Mouse (Mus musculus) neutrophil, adult 5-6 weeks (primary cell): ENCODE data around the gene Peg3. TPM values are rescaled to one million over a fixed set of nuclear protein-coding genes. Genes with fewer than 3 reads are reported as not detected.
"Not testable (repeated sequence)": the region's sequence is repeated elsewhere in the genome, so short reads cannot be mapped to it uniquely, and the experiment has no call there.

Experiments used
- ATAC-seq: fragments of 151-379, 151-347 bp; 2 replicates; pipeline ENCODE4 v1.8.0; 2017; ENCODE audit warnings: mild to moderate bottlenecking, moderate TSS enrichment; ENCODE audit not compliant: insufficient number of reproducible peaks, poor library complexity, low FRiP score, severe bottlenecking; ENCODE audit errors: extremely low read depth
- total RNA-seq: library from RNA; stranded (forward); fragments of 200-1000 nt; gene quantifications from 2 replicates; pipeline ENCODE4 v1.2.3, GENCODE M21; 2017

The Peg3 gene
- total RNA-seq: not detected in 2 replicates

GRCm38 (mm10) chr7:6730241-6730640 lies at the start of gene Peg3, which contains the start of gene Usp29:
TSS of gene Peg3 (minus strand) at chr7:6730431.
TSS of gene Usp29 (plus strand) at chr7:6730578.
- no peak for ATAC-seq

DNA sequence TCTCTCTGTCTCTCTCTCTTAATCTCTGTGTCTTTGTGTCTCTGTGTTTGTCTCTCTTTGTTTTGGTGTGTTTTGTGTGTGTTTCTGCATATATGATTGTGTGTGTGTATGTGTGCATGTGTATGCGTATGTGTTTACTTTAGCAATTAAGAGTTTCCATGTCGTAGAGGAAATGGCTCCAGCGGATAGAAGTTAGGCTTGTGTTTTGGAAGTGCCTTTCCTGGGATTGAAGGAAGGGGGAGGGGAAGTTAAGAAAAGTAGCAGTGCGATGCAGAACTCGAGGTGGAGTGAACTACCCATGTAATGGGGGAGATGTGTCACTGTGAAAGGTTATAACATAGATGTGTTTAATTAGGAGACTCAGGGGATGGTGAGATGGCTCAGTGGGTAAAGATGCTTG lies 48.9 kb upstream of the Peg3 start:
- no peak for ATAC-seq

DNA sequence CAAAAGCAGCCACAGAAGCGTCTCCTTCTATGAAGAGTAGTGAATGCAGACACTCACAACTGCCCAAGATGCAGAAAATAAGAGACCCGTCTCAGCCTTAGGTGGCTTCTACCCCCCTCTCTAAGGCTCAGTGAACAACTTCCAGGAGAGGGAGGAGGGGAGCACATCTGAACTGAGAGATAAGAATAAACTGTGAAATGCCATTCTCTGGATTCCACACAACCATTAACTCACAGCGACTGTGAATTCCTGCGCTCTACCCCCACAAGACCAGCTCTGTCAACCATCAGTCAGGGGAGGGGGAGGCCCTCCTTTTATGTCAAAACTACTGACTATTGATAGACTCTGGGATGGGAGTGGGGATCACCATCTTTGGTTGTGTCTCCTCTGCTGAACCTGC lies 47.5 kb upstream of the Peg3 start:
- ATAC-seq: no peak

GRCm38 (mm10) chr7:6777107-6777506 lies 46.9 kb upstream of the Peg3 start:
- ATAC-seq: no peak

- no peak for ATAC-seq
These were observed 46.3 kb upstream of the Peg3 start for GRCm38 (mm10) chr7:6776314-6777059.

- ATAC-seq: not testable (repeated sequence)
These were observed 43.7 kb upstream of the Peg3 start for GRCm38 (mm10) chr7:6773865-6774413.

- ATAC-seq: no peak
These were observed 40.1 kb upstream of the Peg3 start for GRCm38 (mm10) chr7:6770286-6770685.

- ATAC-seq: no peak
These were observed 35.0 kb upstream of the Peg3 start for GRCm38 (mm10) chr7:6765240-6765639.

- no peak for ATAC-seq
These were observed 29.9 kb upstream of the Peg3 start for GRCm38 (mm10) chr7:6760170-6760569.

DNA sequence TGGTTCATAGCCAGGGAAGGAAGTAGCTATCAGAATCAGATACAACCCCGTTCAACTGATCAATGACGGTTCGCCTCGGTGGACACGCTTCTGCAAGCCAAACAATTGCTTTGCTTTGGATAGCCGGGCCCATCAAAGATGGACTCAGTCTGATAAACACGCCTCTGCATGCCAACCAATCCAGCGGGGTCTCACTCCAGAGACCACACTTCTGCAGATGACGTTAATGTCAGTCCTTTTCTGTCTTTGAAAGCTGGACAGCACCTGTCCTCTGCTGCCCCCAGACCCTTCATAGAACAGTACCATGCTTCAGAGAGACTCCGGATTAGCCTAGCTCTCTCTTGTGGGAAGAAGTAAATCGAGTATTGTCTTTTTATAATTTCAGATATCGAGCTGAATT lies 29.5 kb upstream of the Peg3 start:
- ATAC-seq: no peak

- ATAC-seq: no peak
These were observed 26.6 kb upstream of the Peg3 start for GRCm38 (mm10) chr7:6756777-6757291.

DNA sequence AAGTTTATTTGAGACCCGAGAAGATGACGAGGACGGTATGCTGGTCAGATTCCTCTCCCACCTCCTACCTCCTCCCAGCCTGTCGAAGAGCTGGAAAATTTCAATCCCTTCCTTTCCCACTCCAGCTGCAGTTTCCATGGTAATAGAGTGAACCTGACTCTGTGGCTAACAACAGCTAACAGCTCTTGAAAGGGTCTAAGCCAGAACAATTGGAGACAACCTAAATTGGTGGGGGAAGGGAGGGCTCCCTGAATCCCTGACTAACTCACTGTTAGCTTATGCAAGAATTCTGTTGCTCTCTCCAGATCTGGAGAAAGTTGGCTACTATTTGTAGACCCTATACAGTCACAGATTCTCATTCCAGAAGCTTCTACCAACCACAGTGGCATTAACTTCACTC lies 23.2 kb upstream of the Peg3 start:
- no peak for ATAC-seq

- ATAC-seq: no peak
These were observed 19.0 kb upstream of the Peg3 start for GRCm38 (mm10) chr7:6749196-6749595.

- ATAC-seq: no peak
These were observed 14.2 kb upstream of the Peg3 start for GRCm38 (mm10) chr7:6744281-6744904.

GRCm38 (mm10) chr7:6736060-6736459 lies 5.8 kb upstream of the Peg3 start:
- no peak for ATAC-seq

GRCm38 (mm10) chr7:6731930-6732329 lies 1.7 kb upstream of the Peg3 start:
- no peak for ATAC-seq

GRCm38 (mm10) chr7:6731373-6731772 lies 1.1 kb upstream of the Peg3 start:
- ATAC-seq: no peak

DNA sequence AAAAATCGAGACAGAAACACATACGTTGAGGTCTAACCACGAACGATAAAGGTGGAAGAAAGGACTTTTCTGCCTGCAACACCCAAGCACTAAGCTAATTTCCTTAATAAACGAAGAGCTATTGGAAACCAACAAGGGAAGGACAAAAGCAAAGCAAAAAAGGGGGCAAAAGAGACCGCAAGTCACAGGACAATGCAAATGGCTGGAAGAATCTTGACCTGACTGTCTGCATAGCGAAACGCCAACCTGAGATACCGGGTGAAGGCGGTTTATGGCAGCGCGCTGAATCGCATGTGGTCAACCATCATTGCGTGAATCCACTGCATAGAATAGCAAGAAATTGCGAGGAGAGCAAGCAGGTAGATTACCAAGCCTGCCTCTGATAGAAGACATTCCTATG lies 570 bp upstream of the Peg3 start:
- ATAC-seq: no peak

DNA sequence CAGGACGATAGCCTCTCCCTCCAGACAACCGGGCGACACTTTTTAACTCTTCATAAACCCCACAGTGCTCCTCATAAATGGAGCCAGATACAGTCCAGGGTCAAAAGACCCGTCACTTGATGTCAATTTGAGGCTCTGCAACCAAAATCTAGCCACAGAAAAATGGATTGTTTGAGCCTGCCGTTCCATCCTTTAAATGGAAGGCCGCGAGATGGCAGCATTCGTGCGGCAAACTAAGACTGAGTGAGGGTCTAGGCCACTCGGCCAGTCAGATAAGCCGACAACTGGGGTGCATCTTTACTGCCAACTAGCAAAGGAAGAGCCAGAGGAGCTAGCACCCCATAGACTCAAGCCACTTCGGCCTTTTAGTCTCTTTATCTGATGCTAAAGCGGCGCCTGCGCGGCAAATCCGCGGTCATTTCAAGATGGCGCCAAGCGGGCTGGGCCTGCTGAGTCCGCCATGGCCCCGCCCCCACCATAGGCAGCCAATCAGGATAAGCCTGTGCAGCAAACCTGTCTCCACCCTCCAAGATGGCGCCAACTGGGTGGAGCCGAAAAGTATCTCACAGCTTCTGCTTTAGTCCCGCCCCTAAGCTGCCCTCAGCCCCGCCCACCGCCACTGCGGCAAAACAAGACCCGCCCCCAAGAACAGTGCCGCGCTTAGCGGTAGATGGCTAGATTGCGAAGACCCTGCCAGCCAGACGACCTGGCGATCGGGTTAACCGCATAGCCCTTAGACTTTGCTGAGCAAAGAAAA lies 992 bp downstream of the Peg3 start:
- no peak for ATAC-seq
